Comparison of ENCODE assay signal across 5 mouse cellular contexts in the genomic region with DNA sequence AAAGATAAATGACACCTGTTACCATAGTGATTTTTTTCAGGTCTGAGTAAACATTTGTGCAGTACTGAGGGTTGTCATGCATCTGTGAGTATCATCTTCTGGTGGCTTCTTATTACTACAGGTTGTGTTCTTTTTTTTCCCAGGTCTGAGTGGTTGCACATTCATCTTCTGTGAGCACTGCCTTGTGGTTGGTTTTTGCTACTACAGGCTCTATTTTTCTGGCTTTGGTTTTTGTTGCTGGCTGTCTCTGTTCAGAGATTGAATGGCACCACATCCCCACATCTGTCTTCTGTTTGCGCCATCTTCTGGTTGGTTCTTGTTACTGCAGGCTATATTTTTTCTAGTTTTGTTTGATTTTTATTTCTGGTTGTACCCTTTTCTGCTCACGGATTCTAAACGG.
DNase-seq lines count a peak whose midpoint lies in the region; ATAC-seq and TF ChIP-seq lines count a peak whose summit lies in the region.
"Not testable (repeated sequence)": the region's sequence is repeated elsewhere in the genome, so short reads cannot be mapped to it uniquely, and the experiment has no call there.

No protein-coding gene starts in this region.

- H3K9ac ChIP-seq in heart, postnatal 0 days (replicated peaks; ENCODE audit: low read depth, low read length); limb, embryonic 14.5 days (ENCODE audit: low read depth, low read length, severe bottlenecking): not testable (repeated sequence)

- 44% methylated on average over 2 of the region's 3 CpGs for WGBS in heart, postnatal 0 days
- WGBS in limb, embryonic 14.5 days = 50% methylated on average over 1 of the region's 3 CpGs

- not testable (repeated sequence) for H3K4me1 ChIP-seq in heart, postnatal 0 days (ENCODE audit: control insufficient read depth, insufficient read depth); limb, embryonic 14.5 days (ENCODE audit: control insufficient read depth, insufficient read depth, low read length)

- not testable (repeated sequence) for H3K9me3 ChIP-seq in heart, postnatal 0 days (replicated peaks; ENCODE audit: control insufficient read depth, low read length); limb, embryonic 14.5 days (ENCODE audit: control insufficient read depth, low read length)

- H3K4me3 ChIP-seq in heart, postnatal 0 days (ENCODE audit: low read depth, low read length); limb, embryonic 14.5 days (replicated peaks; ENCODE audit: low read length): not testable (repeated sequence)

- ATAC-seq in common myeloid progenitor, adult 5-6 weeks (replicated peaks; ENCODE audit: low read depth, poor library complexity, severe bottlenecking) = peak; percentile 100
- peak; percentile 17; the same call in 1 of the 2 replicates for ATAC-seq in heart, postnatal 0 days (ENCODE audit: insufficient read depth, low read depth)
- ATAC-seq in limb, embryonic 14.5 days (ENCODE audit: low FRiP score, low read depth) = 0 out of 2 replicates have a peak, but pooled peaks have one; percentile 41
- peak; percentile 100 for ATAC-seq in megakaryocyte progenitor cell, adult 5-6 weeks (replicated peaks; ENCODE audit: poor library complexity)
- peak; percentile 97 for ATAC-seq in monocyte, adult 5-6 weeks (replicated peaks; ENCODE audit: insufficient number of reproducible peaks, low FRiP score, low TSS enrichment, poor library complexity, severe bottlenecking)

- TF ChIP-seq CTCF in heart, postnatal 0 days (IDR thresholded peaks at IDR 0.05; ENCODE audit: low read depth) = not testable (repeated sequence)

- not testable (repeated sequence) for TF ChIP-seq EP300 in heart, postnatal 0 days (IDR thresholded peaks at IDR 0.05; ENCODE audit: low read depth)

- H3K4me2 ChIP-seq in heart, postnatal 0 days (ENCODE audit: low read depth, low read length); limb, embryonic 14.5 days (replicated peaks; ENCODE audit: low read depth, low read length, severe bottlenecking): not testable (repeated sequence)

- not testable (repeated sequence) for DNase-seq in heart, postnatal 0 days (ENCODE audit: low spot score); limb, embryonic 14.5 days (ENCODE audit: low spot score)

- TF ChIP-seq POLR2A in limb, embryonic 14.5 days (IDR thresholded peaks at IDR 0.05; ENCODE audit: borderline replicate concordance, extremely low read depth, insufficient read depth, insufficient read length) = not testable (repeated sequence)

- not testable (repeated sequence) for H3K27me3 ChIP-seq in heart, postnatal 0 days (ENCODE audit: control insufficient read depth, insufficient read depth, low read length); limb, embryonic 14.5 days (ENCODE audit: control insufficient read depth, insufficient read depth, low read length)

- H3K27ac ChIP-seq in heart, postnatal 0 days (ENCODE audit: low read depth); limb, embryonic 14.5 days (replicated peaks; ENCODE audit: low read depth, low read length): not testable (repeated sequence)

- H3K36me3 ChIP-seq in heart, postnatal 0 days (replicated peaks; ENCODE audit: control insufficient read depth, insufficient read depth, low read length); limb, embryonic 14.5 days (ENCODE audit: control insufficient read depth, insufficient read depth, low read length): not testable (repeated sequence)

Comparison
In these comparisons a context has a peak if more than half of its experiments do, and no peak if none do; other contexts are left out.
1. ATAC-seq: peak in every context shown above with its lines; median percentile 100 in common myeloid progenitor, adult 5-6 weeks; 100 in megakaryocyte progenitor cell, adult 5-6 weeks; 97 in monocyte, adult 5-6 weeks; 41 in limb, embryonic 14.5 days; 17 in heart, postnatal 0 days.